Mouse (Mus musculus) megakaryocyte-erythroid progenitor cell, adult 5 weeks (primary cell): ENCODE measurements around the gene Gys2. TPM values are rescaled to one million over a fixed set of nuclear protein-coding genes. Genes with fewer than 3 reads are reported as not detected.

Source experiments
- polyA plus RNA-seq: library from polyadenylated mRNA; stranded (reverse); fragments of >175 nt; gene quantifications from 2 replicates; pipeline ENCODE4 v1.2.3, GENCODE M21; 2012

Gys2 gene
- polyA plus RNA-seq = not detected in 2 replicates

GRCm38 (mm10) chr6:142472801-142473203 is at the start of gene Gys2:
Gene Gys2, minus strand, starts transcription at chr6:142473109.

GRCm38 (mm10) chr6:142507785-142508162 is 34.9 kb upstream of the Gys2 start, which contains the start of gene Ldhb:
Gene Ldhb, minus strand, starts transcription at chr6:142507957.

GRCm38 (mm10) chr6:142412906-142413491 is 59.9 kb downstream of the Gys2 start, which contains the start of gene Spx:
Gene Spx, plus strand, starts transcription at chr6:142413441.

GRCm38 (mm10) chr6:142387011-142387754 is 85.7 kb downstream of the Gys2 start, which contains the start of the genes Recql and Golt1b:
Gene Recql, minus strand, starts transcription at chr6:142387087.
Gene Golt1b, plus strand, starts transcription at chr6:142387221.

Other genes with a start within 250 kb of the Gys2 start
- not detected in 2 replicates for gene Iapp, start 174.7 kb downstream of the Gys2 start, polyA plus RNA-seq
- not detected in 2 replicates for gene Slco1a5, start 150.1 kb downstream of the Gys2 start, polyA plus RNA-seq
- 1.3 and 1.5 TPM in 2 replicates for gene Pyroxd1, start 127.5 kb downstream of the Gys2 start, polyA plus RNA-seq
- gene Recql, start 86.0 kb downstream of the Gys2 start, polyA plus RNA-seq = 4.4 and 4.5 TPM in 2 replicates
- gene Golt1b, start 85.9 kb downstream of the Gys2 start, polyA plus RNA-seq = 32.0 and 32.5 TPM in 2 replicates
- gene Spx, start 59.7 kb downstream of the Gys2 start, polyA plus RNA-seq = 0.13 and 0.71 TPM in 2 replicates
- gene Ldhb, start 34.8 kb upstream of the Gys2 start, polyA plus RNA-seq = 14.3 and 22.2 TPM in 2 replicates
- not detected in 2 replicates for gene Kcnj8, start 98.5 kb upstream of the Gys2 start, polyA plus RNA-seq
- not detected in 2 replicates for gene Abcc9, start 229.2 kb upstream of the Gys2 start, polyA plus RNA-seq